Mouse (Mus musculus): ENCODE measurements at regions not wholly inside any gene's neighbourhood (a gene's known extent, or its start where the extent isn't known, plus 50 kb on each side); places are given as distances from the start of the nearest gene placed in this dataset.

GRCm38 (mm10) chr6:118250006-118250405 is 52.5 kb upstream of the Ret start:
- Histone ChIP-seq H3K36me3 (ENCODE audit: control insufficient read depth, insufficient read depth, low read length, poor library complexity, severe bottlenecking) (no peaks in the 10 kb centered on the region), H3K9me3 (replicated peaks; ENCODE audit: control insufficient read depth, insufficient read depth, low read length, poor library complexity, severe bottlenecking) (no peaks in the 10 kb centered on the region), H3K4me3 (ENCODE audit: low read depth, low read length) (no peak overlapping the region), H3K9ac (ENCODE audit: low read depth, poor library complexity, severe bottlenecking) (no peak overlapping the region), H3K4me1 (ENCODE audit: control insufficient read depth, insufficient read depth, low read length) (no peaks in the 10 kb centered on the region), H3K27me3 (ENCODE audit: control insufficient read depth, insufficient read depth, low read length, poor library complexity, severe bottlenecking) (no peaks in the 10 kb centered on the region), H3K27ac (ENCODE audit: insufficient read depth, low read length) (no peak overlapping the region)
- TF ChIP-seq CTCF (IDR thresholded peaks at IDR 0.05; ENCODE audit: low read depth, low read length) (no peak), EP300 (IDR thresholded peaks at IDR 0.05; ENCODE audit: insufficient read depth, low read depth, low read length) (no peak), POLR2A (IDR thresholded peaks at IDR 0.05; ENCODE audit: insufficient read depth, low read length) (no peak)

Measured in ES-Bruce4 (cell line).